9 mouse cellular contexts compared by ENCODE assay signal in genomic region chr4:71488663-71489161, GRCm38 (mm10).
A peak's percentile ranks its signal among the peaks of the same experiment; 100 is the strongest.
DNase-seq lines count a peak whose midpoint lies in the region; ATAC-seq lines count a peak whose summit lies in the region.
"Had no signal": no experiment of that assay in that cellular context is flagged by ENCODE, and none has a peak within 500 bp of the region (broad histone marks: within the 10 kb centered on the region; RNA-seq: fewer than 3 reads in every experiment).

No protein-coding gene starts in this region.

- H3K27ac ChIP-seq in heart, embryonic 16.5 days (ENCODE audit: low read length): no peak overlapping the region
- no peak overlapping the region for H3K27ac ChIP-seq in heart, embryonic 11.5 days (ENCODE audit: low read depth, low read length)
- peak overlapping the region; percentile 51; the same call in 1 of the 2 replicates for H3K27ac ChIP-seq in kidney, embryonic 15.5 days

- WGBS in heart, embryonic 16.5 days: 43% methylated on average over 2 of the region's 2 CpGs
- 44% methylated on average over 2 of the region's 2 CpGs for WGBS in heart, embryonic 11.5 days (ENCODE audit: insufficient replicate concordance)
- WGBS in kidney, embryonic 15.5 days: 24% methylated on average over 2 of the region's 2 CpGs

- H3K27me3 ChIP-seq in heart, embryonic 16.5 days (ENCODE audit: control insufficient read depth, insufficient read depth, low read length): no peaks in the 10 kb centered on the region
- no peaks in the 10 kb centered on the region for H3K27me3 ChIP-seq in heart, embryonic 11.5 days (ENCODE audit: control insufficient read depth, insufficient read depth, low read length)
- no peaks in the 10 kb centered on the region for H3K27me3 ChIP-seq in kidney, embryonic 15.5 days

- no peaks in the 10 kb centered on the region for H3K36me3 ChIP-seq in heart, embryonic 16.5 days (ENCODE audit: control insufficient read depth, insufficient read depth)
- no peaks in the 10 kb centered on the region for H3K36me3 ChIP-seq in heart, embryonic 11.5 days (ENCODE audit: control insufficient read depth, insufficient read depth, low read length)
- H3K36me3 ChIP-seq in kidney, embryonic 15.5 days: no peaks in the 10 kb centered on the region

- 0 out of 2 replicates have a peak, but pooled peaks have one; percentile 14 for ATAC-seq in heart, embryonic 16.5 days (replicated peaks; ENCODE audit: extremely low read depth, insufficient read depth, low FRiP score)
- ATAC-seq in heart, embryonic 11.5 days (replicated peaks; ENCODE audit: insufficient number of reproducible peaks, low FRiP score, low TSS enrichment): no peak
- peak; percentile 58 for ATAC-seq in kidney, embryonic 15.5 days (replicated peaks; ENCODE audit: low FRiP score)

- H3K4me2 ChIP-seq in heart, embryonic 16.5 days (ENCODE audit: low read depth, low read length): no peak overlapping the region
- no peak overlapping the region for H3K4me2 ChIP-seq in heart, embryonic 11.5 days
- H3K4me2 ChIP-seq in kidney, embryonic 15.5 days: no peak overlapping the region

- H3K9ac ChIP-seq in heart, embryonic 16.5 days (ENCODE audit: low read length): no peak overlapping the region
- no peak overlapping the region for H3K9ac ChIP-seq in heart, embryonic 11.5 days (ENCODE audit: low read depth, low read length)
- H3K9ac ChIP-seq in kidney, embryonic 15.5 days: no peak overlapping the region

- H3K4me1 ChIP-seq in heart, embryonic 16.5 days (ENCODE audit: control insufficient read depth, insufficient read depth, low read length): no peaks in the 10 kb centered on the region
- H3K4me1 ChIP-seq in heart, embryonic 11.5 days (ENCODE audit: control insufficient read depth, insufficient read depth, low read length): no peaks in the 10 kb centered on the region
- peaks cover 6% of the 10 kb centered on the region for H3K4me1 ChIP-seq in kidney, embryonic 15.5 days

- DNase-seq in urinary bladder, postnatal 36 days (ENCODE audit: low spot score in 2 of 2): peak; percentile 14 to 20
- DNase-seq in urinary bladder, adult 2 months (ENCODE audit: low spot score): no peak
- peak; percentile 38 for DNase-seq in mesoderm, embryonic 11.5 days (ENCODE audit: low read depth, low spot score)
- no peak for DNase-seq in right cerebral cortex, postnatal 14 days
- DNase-seq in thymus, postnatal 25 days: no peak

- H3K9me3 ChIP-seq in heart, embryonic 16.5 days (replicated peaks; ENCODE audit: control insufficient read depth, low read length): no peaks in the 10 kb centered on the region
- H3K9me3 ChIP-seq in heart, embryonic 11.5 days (replicated peaks; ENCODE audit: control insufficient read depth, low read length): no peaks in the 10 kb centered on the region
- H3K9me3 ChIP-seq in kidney, embryonic 15.5 days (replicated peaks): no peaks in the 10 kb centered on the region

- no peak overlapping the region for H3K4me3 ChIP-seq in heart, embryonic 16.5 days (ENCODE audit: low read length)
- no peak overlapping the region for H3K4me3 ChIP-seq in heart, embryonic 11.5 days (ENCODE audit: low read depth, low read length)
- no peak overlapping the region for H3K4me3 ChIP-seq in kidney, embryonic 15.5 days (replicated peaks)
- H3K4me3 ChIP-seq: myocyte had no signal

Comparison
In these comparisons a context has a peak if more than half of its experiments do, and no peak if none do; other contexts are left out.
1. DNase-seq: peak in urinary bladder, postnatal 36 days (2 of 2) and mesoderm, embryonic 11.5 days (single experiment); none in urinary bladder, adult 2 months (single experiment), right cerebral cortex, postnatal 14 days (single experiment) and thymus, postnatal 25 days (single experiment).